Mouse (Mus musculus) retina, postnatal 1 day (tissue): ENCODE data around the gene Olfr73.
"Not testable (repeated sequence)": the region's sequence is repeated elsewhere in the genome, so short reads cannot be mapped to it uniquely, and the experiment has no call there.

Experiments used
- DNase-seq: peaks from one replicate; pipeline ENCODE4 v3.0.0-alpha.2; 2012

The Olfr73 gene

GRCm38 (mm10) chr2:88037599-88037998 is at the start of gene Olfr73:
Gene Olfr73, minus strand, starts transcription at chr2:88037699.
- no peak for DNase-seq

- no peak for DNase-seq
Observed at GRCm38 (mm10) chr2:88071730-88072129, 34.2 kb upstream of the Olfr73 start, which contains the start of gene Olfr1163. Gene Olfr1163, minus strand, starts transcription at chr2:88071830.

GRCm38 (mm10) chr2:88063587-88063986 is 26.1 kb upstream of the Olfr73 start:
- no peak for DNase-seq

GRCm38 (mm10) chr2:88051029-88051428 is 13.5 kb upstream of the Olfr73 start, which contains the start of gene Olfr1162:
Gene Olfr1162, minus strand, starts transcription at chr2:88051129.
- no peak for DNase-seq

GRCm38 (mm10) chr2:88022474-88022873 is 15.0 kb downstream of the Olfr73 start, which contains the start of gene Olfr1161:
Gene Olfr1161, plus strand, starts transcription at chr2:88022774.
- DNase-seq, result not testable (repeated sequence)

- DNase-seq, result no peak
Observed at GRCm38 (mm10) chr2:88007515-88008318, 29.8 kb downstream of the Olfr73 start, which contains the start of gene Olfr1160. Gene Olfr1160, minus strand, starts transcription at chr2:88008268.

GRCm38 (mm10) chr2:87989813-87990212 is 47.7 kb downstream of the Olfr73 start, which contains the start of gene Olfr1158:
Gene Olfr1158, plus strand, starts transcription at chr2:87990113.
- DNase-seq, result no peak
